Mouse (Mus musculus): ENCODE measurements around the gene Vwa7.
"Not testable (repeated sequence)": the region's sequence is repeated elsewhere in the genome, so short reads cannot be mapped to it uniquely, and the experiment has no call there.

Vwa7 gene

DNA sequence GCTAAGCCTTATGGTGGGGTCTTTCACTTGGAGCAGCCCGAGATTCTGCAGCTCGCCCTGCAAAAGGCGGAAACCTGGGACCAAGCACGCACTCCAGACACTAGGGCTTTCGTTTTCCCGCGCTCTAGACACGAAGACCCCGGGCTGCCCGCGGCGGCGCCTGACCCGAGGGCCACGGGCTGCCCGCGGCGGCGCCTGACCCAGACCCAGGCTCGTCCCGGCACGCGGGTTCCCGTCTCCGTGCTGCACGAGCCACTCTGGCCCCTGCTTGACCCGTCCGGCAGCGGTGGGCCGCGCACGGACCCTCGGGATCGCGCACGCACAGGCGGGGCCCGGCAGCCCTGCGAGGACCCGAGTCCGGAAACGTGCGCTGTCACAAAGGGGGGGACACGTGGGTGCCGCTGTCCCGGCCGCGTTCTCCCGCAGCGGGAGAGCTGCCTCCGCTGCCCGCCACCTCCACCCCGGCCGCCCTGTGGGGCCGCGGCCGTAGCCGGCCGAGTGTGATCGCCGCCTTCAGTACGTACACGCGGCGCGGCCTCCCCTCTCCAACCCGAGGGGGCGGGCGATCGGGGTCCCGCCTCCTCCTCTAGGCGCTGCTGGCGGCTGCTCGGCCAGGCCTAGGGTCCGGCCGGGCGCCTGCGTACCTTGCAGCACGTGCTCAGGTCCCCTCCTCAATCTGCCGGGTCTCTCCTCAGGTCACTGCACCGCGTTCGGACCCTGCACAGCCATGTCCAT lies 15.5 kb upstream of the Vwa7 start, which contains the start of gene Vars:
Vars (plus strand) TSS at position 271 of the 735 bp plus-strand sequence.
- DNase-seq: peak; percentile 76 to 82

DNA sequence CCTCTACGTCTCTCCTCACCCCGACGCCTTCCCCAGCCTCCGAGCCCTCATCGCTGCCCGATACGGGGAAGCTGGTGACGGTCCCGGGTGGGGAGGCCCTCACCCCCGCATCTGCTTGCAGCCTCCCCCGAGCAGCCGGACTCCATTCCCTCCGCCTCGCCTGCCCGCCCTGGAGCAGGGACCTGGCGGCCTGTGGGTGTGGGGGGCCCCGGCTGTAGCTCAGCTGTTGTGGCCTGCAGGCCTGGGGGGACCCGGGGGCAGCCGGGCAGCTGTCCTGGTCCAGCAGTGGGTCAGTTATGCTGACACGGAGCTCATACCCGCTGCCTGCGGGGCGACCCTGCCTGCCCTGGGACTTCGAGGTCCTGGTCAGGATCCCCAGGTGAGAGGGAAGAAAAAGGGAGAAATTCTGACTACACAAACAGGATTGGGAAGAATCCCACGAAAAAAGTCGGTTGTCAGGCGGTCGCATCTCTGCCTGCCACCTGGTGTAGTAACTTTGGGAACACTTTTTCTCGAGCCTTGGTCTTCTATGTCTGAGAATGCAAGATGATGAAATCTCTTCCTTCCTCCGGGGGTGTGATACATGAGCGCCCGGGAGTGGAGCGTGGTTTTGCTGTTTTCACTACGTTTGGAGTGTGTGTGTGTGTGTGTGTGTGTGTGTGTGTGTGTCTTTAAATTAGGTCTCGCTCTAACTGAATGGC lies 14.8 kb upstream of the Vwa7 start:
- DNase-seq: no peak

DNA sequence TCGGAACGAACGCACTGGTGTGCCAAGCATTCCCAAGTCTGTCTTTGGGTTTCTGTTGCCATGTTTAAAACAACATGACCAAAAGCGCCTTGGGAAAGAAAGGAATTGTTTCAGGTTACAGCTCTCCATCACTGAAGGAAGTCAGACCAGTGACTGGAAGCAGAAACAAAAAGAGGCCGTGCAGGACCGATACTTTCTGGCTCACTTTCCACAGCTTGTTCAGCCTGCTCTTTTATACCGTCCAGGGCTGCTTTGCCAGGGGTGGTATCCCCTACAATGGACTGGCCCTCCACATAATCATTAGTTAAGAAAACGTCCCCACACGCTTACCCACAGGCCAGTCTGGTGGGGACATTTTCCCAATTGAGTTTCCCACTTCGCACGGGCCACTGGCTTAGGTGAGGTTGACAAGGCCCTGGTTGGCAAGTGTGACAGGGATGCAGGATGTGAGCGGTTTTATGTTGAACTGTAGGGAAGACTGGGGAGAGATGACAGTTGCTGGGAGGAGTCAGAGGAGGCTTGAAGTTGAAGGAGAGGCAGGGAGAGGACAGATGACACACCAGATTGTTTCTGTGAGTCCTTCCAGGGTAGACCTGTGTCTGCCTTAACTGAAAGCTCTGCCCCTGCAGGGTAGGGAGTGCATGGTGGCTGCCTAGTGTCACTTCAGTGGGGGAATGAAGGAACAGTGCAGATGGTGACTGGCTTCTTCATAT lies 14.1 kb upstream of the Vwa7 start:
- no peak for DNase-seq

DNA sequence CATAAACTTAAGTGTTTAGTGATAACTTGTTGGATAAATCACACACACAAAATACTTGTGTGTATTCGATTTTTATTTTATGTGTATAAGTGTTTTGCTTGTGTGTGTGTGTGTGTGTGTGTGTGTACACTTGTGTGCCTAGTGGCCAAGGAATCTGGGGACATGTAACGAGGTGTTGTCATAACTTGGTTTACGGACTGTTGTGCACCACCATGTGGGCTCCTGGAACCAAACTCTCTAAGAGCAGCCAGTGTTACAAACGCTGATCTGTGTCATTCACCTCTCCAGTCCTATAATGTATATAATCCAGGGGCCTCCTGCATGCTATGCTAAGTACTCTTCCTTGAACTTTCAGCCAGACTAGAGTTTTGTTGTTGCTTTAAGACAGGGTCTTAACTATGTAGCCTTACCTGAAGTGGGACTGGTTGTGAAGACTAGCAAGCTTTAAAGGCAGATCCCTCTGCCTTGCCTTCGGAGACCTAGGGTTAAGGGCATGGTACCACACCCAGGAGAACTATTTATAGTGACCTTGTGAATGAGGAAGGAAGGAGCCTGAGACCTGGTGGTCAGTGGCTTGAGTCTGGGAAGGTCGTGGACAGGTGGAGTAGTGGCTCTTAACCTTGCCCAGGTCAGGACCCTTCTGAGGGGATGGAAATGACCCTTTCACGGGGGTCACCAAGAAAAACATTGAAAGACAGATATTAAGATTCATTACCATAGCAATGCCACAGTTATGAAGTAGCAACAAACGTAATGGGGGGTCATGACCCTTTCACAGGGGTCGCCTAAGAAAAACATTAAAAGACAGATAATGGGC lies 13.1 kb upstream of the Vwa7 start:
- no peak for DNase-seq

DNA sequence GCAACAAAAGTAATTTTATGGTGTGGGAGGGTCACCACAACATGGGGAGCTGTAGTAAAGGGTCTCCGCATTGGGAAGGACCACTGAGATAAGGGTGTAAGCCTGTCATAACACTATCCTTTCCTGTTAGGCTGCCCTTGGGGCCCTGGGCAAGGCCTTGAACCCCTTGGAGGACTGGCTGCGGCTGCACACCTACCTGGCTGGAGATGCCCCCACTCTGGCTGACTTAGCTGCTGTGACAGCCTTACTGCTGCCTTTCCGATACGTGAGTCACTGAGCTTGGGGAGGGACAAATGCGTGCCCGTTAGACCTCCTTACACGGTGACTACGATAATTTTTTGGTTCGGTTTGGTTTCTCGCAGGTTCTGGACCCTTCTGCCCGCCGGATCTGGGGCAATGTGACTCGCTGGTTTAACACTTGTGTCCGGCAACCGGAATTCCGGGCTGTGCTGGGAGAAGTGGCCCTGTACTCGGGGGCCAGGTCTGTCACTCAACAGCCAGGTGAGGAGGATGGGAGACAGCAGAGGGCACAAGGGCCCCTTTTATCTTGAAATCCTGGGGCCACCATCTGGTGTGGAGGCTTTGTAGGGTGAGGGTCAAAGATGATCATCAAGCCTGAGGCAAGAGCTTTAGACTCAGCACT lies 12.2 kb upstream of the Vwa7 start:
- no peak for DNase-seq

DNA sequence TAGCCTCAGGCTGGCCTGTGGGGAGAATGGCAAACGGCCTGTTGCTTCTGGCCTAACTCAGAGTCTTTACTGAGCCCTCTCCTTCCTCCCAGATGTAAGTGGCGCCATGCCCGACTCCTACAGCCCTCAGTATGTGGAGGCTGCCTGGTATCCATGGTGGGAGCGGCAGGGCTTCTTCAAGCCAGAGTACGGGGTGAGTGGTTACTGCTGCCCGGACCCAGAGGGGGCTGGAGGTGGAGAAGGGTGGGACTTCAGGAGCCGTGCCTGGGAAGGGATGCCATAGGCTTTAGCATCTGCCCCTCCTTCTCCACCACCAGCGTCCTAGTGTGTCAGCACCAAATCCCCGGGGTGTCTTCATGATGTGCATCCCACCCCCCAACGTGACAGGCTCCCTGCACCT lies 11.2 kb upstream of the Vwa7 start:
- no peak for DNase-seq

DNA sequence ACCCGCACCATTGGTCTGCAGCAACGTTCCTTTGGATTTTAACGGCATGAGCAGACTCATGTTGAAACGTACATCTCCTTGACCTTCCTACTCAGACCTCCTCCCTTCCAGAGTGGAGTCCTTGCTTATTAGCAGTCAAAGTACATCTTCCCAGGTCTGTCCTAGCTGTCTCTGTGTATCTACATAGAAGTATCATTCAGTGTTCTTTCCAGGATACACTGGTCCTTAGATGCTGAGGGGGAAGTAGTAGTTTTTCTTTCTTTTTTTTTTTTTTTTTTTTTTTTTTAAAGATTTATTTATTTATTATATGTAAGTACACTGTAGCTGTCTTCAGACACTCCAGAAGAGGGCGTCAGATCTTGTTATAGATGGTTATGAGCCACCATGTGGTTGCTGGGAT lies 10.5 kb upstream of the Vwa7 start:
- DNase-seq: not testable (repeated sequence)

DNA sequence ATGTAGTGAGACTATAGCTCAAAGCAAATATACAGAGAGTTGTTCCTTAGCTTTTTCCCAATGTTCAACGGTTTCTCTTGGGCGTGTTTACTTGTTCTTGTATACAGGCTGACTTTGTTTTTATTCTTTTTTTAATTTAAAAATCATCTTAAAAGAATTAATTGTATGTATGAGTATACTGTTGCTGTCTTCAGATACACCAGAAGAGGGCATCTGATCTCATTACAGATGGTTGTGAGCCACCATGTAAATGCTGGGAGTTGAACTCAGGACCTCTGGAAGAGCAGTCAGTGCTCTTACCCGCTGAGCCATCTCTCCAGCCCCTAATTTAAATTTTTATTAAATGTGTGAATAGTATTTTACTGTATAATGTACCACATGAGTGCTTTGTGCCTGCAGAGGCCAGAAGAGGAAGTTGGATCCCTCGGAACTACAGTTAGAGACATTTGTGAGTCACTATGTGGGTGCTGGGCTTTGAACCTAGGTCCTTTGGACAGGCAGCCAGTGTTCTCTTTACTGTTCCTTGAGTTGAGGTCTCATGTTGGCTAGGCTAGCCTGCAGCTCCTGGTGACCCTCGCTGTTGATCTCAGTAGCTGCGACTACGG lies 8.9 kb upstream of the Vwa7 start:
- no peak for DNase-seq

DNA sequence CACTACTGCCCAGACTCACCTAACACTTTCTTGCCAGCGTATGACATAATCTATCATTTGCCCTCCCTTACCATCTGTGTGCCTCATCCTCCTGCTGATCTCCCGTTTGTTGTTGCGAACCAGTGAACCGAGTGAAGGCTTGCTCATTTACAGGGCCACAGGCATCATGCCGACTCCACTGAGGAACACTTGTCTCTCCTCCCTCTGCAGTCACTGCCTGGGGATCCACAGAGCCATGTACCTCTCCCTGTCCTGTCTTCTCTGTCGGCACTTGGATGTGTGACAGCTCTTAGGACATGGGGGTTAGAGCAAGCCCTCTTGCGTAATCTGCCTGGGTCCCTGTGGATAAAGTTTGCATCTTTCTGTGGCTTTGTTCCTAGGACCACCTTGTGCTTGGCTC lies 6.8 kb upstream of the Vwa7 start:
- DNase-seq: no peak

DNA sequence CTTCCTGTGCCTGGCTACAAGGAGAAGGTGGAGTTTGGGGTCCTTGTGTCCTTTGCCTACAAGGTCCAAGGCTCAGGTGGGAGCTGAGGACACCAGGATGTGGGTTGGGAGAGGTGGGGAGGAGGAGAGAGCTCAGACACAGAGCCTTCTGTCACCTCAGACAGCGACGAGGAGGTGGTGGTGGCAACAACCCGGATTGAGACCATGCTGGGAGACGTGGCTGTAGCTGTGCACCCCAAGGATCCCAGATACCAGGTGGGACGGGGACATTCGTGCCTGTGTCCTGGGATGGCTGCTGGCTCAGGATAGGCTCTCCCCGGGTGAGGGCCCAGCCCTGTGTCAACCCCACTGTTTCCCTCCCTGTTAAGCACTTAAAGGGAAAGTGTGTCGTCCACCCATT lies 4.9 kb upstream of the Vwa7 start:
- DNase-seq: no peak

DNA sequence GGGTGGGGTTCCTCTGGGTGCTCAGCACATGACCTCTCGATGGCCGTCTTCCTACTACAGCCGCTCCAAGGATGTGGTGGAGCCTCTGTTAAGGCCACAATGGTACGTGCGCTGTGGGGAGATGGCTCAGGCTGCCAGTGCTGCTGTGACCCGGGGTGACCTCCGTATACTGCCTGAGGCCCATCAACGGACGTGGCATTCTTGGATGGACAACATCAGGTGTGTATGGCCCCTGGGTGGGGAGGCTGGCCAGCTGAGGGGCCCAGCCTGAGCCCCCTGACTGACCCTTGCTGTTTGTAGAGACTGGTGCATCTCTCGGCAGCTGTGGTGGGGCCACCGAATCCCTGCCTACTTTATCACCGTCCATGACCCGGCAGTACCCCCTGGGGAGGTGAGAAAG lies 3.9 kb upstream of the Vwa7 start:
- DNase-seq: no peak

DNA sequence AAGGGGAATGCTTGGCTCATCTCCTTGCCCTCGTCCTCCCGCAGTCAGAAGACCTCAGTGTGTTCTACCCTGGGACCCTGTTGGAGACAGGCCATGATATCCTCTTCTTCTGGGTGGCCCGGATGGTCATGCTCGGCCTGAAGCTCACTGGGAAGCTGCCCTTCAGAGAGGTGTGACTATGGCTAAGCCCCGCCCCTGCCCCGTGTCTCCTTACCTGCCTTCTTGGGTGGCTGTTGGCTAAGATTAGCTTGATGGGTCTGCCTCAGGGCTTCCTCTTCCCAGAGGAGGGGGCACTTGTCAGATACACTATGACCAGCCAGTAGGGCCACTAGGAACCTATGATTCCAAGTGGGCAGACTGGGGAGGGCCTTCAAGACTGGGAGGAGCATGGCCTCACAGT lies 3.2 kb upstream of the Vwa7 start:
- DNase-seq: no peak

DNA sequence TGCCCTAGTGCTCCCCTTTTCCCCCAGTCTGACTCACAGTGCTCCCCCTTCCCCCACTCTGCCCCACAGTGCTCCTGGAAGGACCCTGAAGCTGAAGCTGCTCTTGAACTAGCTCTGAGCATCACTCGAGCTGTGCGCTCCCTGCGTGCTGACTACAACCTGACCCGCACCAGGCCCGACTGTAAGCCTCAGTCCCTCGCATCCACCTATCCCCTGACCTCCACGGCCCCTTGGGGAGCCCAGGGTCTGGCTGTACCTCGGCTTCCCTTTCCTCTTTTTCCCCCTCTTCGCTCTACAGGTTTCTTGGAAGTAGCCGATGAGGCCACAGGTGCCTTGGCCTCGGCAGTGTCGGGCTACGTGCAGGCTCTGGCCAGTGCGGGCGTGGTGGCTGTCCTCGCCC lies 1.1 kb upstream of the Vwa7 start:
- DNase-seq: no peak

DNA sequence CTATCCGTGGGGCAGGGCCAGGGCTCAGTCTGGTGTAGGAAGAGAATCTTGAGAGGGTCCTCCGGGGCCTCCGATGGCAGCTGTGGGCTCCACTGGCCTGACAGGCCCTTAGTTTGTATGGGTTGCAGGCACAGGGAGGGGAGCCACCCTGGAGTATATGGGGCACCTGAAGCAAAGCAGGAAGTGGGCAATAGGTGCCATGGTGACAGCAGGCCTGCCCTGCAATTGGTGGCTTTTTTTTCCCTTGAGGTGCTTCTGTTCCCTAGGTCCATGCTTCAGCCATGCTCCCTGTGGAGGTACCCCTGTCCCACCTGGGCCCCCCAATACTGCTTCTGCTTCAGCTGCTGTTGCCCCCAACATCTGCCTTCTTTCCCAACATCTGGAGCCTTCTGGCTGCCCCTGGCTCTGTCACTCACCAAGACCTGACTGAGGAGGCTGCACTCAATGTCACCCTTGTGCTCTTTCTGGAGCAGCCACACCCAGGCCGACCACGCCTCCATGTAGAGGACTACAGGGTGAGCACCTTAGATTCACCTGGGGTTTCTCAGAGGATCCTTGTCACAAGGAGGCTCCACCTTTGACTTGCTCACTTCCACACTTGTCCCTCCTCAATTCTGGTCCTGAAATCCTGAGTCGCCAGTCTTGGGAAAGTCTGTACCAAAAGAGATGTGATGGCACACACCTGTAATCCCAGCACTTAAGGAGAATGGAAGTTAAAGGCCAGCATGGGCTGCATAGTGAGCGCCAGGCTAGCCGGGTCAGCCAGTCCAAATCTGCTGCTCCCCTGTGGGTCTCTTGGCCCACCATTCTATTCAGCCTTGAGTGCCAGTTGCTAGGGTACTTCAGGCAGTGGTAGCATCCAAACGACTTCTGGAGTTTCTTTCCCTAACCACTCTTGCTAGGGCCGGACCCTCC lies 669 bp downstream of the Vwa7 start:
- no peak for DNase-seq

DNA sequence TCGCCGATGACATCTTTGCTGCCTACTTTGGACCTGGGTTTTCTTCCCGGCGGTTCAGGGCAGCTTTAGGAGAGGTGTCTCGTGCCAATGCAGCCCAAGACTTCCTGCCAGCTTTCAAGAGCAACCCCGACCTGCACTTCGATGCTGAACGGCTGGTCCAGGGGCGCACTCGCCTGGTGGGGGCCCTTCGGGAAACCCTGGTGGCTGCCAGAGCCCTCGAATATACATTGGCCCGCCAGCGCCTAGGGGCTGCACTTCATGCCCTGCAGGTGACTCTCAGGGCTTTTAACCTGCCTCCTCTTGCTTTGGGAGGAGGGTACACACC lies 1.3 kb downstream of the Vwa7 start:
- no peak for DNase-seq

DNA sequence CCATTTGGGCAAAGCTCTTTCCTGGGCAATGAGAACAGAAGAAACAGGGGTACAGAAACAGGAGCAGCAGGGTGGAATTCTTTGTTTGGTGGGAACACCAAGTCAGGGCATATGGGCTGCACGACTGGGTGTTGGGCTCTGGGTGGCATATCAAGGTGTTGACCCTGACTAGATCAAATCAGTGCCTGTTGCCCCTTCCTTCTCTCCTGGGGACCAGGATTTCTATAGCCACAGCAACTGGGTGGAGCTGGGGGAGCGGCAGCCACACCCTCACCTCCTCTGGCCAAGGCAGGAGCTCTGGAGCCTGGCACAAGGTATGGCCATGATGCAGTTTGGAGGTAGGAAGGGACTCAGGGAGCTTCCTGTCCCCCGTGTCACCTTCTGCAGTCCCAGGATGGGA lies 1.8 kb downstream of the Vwa7 start:
- no peak for DNase-seq

DNA sequence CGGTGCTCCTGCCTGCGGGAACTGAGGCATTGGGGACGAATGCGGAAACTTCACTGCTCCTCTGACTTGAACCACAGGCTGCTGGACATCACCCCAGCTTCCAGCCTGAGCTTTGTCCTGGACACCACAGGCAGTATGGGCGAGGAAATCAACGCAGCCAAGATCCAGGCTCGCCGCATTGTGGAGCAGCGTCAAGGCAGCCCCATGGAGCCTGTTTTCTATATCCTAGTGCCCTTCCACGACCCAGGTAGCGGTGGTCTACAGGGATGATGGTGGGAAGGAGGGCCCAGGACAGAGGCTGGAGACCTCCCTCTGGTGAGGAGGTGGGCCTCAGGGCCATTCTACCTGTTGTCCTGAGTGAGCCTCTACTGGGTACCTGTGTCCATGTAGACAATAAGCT lies 3.5 kb downstream of the Vwa7 start:
- DNase-seq: no peak

DNA sequence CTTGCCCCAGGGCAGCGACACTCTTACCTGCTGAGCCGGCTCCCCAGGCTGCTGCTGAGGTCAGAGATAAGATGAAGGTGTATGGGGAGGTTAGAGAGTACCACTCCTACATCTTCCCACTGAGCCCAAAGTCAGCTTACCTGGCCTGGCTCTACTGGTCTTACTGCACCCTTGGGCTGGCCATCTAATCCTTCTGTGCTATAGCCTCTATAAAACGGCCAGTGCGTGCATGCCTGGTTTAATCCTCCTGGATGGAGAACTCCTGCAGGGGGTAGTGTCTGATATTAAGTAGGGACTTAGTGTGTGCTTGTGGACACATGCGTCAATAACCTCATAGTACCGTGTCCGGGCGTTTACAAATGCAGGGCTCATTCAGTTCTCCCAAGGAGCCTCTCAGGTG lies 4.2 kb downstream of the Vwa7 start:
- DNase-seq: no peak

DNA sequence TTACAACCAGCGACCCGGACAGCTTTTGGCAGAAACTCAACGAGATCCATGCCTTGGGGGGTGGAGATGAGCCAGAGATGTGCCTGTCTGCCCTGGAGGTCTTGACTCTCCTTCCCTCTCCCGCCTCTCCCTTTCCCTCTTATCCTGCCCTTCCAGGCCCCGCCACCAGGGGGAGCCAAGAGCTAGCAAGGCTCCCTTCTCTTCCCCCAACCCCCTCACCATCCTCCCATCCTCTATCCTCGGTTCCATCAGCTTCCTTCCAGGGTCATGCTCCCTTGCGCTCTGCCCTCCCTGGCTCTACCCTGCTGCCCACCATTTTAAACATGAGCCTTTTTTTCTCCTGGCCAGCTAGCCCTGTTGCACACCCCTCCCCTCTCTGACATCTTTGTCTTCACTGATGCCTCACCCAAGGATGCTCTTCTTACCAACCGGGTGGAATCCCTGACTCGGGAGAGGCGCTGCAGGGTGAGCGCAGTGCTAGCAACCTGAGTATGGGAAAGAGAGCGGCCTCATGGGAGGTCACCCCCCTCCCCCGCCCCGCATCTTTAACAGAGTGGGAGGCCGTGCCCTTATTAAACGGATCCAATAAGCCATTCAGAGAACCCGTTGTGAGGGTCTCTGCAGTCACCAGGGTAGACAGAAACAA lies 4.9 kb downstream of the Vwa7 start:
- DNase-seq: peak; percentile 74 to 89

DNA sequence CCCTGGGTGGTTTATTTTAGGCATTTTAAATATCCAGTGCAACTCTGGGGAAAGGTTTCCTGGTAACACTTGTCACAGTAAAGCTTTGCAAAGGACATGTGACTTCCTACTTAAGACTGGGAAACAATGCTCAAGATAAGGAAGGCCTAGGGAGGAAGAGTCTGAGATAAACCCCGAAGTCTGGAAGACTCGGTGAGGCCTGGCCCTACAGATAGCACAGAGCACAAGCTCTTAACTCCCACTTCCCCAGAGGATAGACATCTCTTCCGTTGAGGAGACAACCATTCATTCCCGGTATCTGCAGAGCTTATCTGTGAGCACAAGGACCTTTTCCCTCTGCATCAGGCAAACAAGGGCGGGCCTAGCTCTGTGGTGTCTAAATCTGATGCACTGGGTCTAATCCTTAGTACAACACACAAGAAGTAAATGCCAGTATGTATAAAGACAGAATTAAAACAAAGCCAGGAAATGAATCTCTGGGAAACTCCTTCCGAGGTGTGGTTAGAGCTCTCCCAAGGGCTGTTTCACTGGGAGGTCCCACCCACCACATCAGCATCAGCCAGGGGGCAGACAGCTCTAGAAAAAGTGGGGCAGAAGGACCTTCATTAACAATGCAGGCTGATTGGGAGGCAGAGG lies 5.6 kb downstream of the Vwa7 start:
- DNase-seq: no peak

All from kidney, adult 8-10 months (tissue).